Mouse (Mus musculus): ENCODE measurements at regions not wholly inside any gene's neighbourhood (a gene's known extent, or its start where the extent isn't known, plus 50 kb on each side); places are given as distances from the start of the nearest gene placed in this dataset.

DNA sequence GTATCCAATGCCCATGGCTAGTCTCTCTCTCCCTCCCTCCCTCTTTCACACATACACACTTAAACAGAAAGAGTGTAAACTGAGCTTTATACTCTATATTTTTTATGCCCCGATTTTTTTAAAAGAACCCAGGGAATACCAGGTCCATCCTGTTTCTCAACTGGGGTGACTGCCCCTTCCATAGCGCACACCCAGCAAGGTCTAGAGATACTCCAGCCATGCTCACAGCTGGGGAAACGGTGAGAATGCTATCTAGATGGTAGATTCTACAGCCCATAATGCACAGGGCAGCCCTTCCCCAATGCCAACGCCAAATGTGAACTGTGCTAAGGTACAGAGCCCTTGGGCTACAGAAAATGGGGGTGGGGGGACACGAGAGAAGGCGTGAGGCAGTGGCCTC is 51.2 kb upstream of the Tln2 start:
- H3K9ac ChIP-seq (replicated peaks; ENCODE audit: low read depth, low read length), result no peak overlapping the region
- H3K4me3 ChIP-seq (ENCODE audit: low read depth, low read length), result no peak overlapping the region
- H3K4me2 ChIP-seq (ENCODE audit: low read depth, low read length), result no peak overlapping the region
- ATAC-seq (ENCODE audit: low read depth), result no peak
- H3K36me3 ChIP-seq (ENCODE audit: control insufficient read depth, insufficient read depth, low read length), result no peaks in the 10 kb centered on the region
- 93% methylated on average over 6 of the region's 6 CpGs for WGBS
- H3K9me3 ChIP-seq (ENCODE audit: control insufficient read depth, low read length), result no peaks in the 10 kb centered on the region
- no peaks in the 10 kb centered on the region for H3K4me1 ChIP-seq (ENCODE audit: control insufficient read depth, insufficient read depth, low read length)
- no peak overlapping the region for H3K27ac ChIP-seq (ENCODE audit: low read depth, low read length)
- no peaks in the 10 kb centered on the region for H3K27me3 ChIP-seq (ENCODE audit: control insufficient read depth, insufficient read depth, low read length)

DNA sequence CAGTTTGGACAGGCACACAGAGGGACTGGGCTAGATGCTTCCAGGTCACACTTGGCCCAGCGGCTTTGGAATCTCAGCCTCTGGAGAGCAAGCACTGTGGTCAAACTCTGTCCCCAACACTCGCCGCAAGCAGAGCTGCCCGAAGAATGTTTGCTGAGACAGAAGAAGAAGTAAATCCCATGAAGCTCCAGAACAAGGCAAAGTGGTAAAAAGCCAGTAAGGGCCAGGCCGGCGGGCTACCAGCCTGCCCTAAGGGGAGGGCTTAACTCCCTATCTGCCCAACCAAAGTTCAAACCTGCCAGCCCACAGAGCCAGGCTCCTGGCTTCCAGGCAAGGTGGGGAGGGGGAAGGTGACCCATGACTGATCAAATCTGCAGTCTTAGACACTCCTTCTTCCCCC is 52.2 kb upstream of the Tln2 start:
- WGBS, result 91% methylated on average over 6 of the region's 6 CpGs

DNA sequence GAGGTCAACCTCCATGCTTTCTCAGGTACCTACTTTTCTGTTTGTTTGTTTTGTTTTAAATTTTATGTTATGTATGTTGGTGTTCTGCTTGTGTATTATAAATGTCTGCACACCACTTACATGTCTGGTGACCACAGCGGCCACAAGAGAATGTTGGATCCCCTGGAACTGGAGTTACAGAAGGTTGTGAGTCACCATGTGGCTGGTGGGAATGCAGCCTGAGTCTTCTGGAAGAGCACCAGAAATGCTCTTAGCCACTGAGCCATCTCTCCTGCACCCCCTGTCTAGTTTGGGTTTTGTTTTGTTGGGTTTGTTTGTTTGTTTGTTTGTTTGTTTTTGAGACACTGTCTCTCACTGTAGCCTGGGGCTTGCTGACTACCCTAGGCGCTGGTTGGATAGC is 52.6 kb upstream of the Tln2 start:
- H3K4me2 ChIP-seq (ENCODE audit: low read depth, low read length), result no peak overlapping the region
- ATAC-seq (ENCODE audit: low read depth), result no peak
- no peaks in the 10 kb centered on the region for H3K27me3 ChIP-seq (ENCODE audit: control insufficient read depth, insufficient read depth, low read length)
- no peaks in the 10 kb centered on the region for H3K9me3 ChIP-seq (ENCODE audit: control insufficient read depth, low read length)
- no peak overlapping the region for H3K4me3 ChIP-seq (ENCODE audit: low read depth, low read length)
- H3K4me1 ChIP-seq (ENCODE audit: control insufficient read depth, insufficient read depth, low read length), result no peaks in the 10 kb centered on the region
- H3K9ac ChIP-seq (replicated peaks; ENCODE audit: low read depth, low read length), result no peak overlapping the region
- 93% methylated on average over 2 of the region's 2 CpGs for WGBS
- no peak overlapping the region for H3K27ac ChIP-seq (ENCODE audit: low read depth, low read length)
- H3K36me3 ChIP-seq (ENCODE audit: control insufficient read depth, insufficient read depth, low read length), result no peaks in the 10 kb centered on the region

More for the DNA sequence above, 52.2 kb upstream of the Tln2 start:
- Histone ChIP-seq H3K4me3 (ENCODE audit: low read depth, low read length) (no peak overlapping the region), H3K4me1 (ENCODE audit: control insufficient read depth, insufficient read depth, low read length) (no peaks in the 10 kb centered on the region), H3K27me3 (ENCODE audit: control insufficient read depth, insufficient read depth, low read length) (no peaks in the 10 kb centered on the region), H3K27ac (ENCODE audit: low read depth, low read length) (no peak overlapping the region), H3K36me3 (ENCODE audit: control insufficient read depth, insufficient read depth, low read length) (no peaks in the 10 kb centered on the region), H3K4me2 (ENCODE audit: low read depth, low read length) (no peak overlapping the region), H3K9me3 (ENCODE audit: control insufficient read depth, low read length) (no peaks in the 10 kb centered on the region), H3K9ac (replicated peaks; ENCODE audit: low read depth, low read length) (no peak overlapping the region)
- ATAC-seq (ENCODE audit: low read depth), result no peak

DNA sequence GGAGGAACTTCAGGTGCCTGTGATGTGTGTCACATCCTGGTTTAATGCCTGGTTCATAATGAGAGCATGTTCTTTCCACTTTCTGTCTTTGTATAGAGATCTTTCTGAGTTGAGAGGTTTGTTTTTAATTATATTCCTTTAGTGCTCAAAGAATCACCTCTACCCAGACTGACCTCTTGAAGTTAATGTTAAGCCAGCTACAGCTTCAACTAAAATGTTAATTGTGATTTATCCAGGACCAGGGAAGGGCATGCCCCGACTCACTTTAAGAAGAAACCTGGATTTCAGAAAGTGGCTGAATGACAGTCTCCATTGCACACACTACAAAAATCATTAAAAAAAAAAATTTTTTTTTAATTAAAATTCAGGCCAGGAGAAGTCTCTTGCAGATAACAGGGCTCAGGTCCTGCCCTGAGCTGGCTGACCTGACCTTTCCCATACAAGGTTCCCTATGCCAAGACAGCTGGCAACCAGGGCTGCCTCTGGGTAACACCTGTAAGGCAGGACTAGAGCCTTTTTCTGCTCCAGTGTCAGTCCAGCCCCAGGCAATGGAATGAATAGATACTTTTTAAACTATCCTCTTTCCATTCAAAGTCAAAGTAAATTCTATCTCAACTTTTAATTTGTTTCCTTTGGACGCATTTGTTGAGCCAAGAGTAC is 54.7 kb upstream of the Tln2 start:
- WGBS, result 80% methylated on average over 2 of the region's 2 CpGs
- Histone ChIP-seq H3K27me3 (ENCODE audit: control insufficient read depth, insufficient read depth, low read length) (no peaks in the 10 kb centered on the region), H3K9me3 (ENCODE audit: control insufficient read depth, low read length) (no peaks in the 10 kb centered on the region), H3K4me1 (ENCODE audit: control insufficient read depth, insufficient read depth, low read length) (no peaks in the 10 kb centered on the region), H3K36me3 (ENCODE audit: control insufficient read depth, insufficient read depth, low read length) (no peaks in the 10 kb centered on the region), H3K4me2 (ENCODE audit: low read depth, low read length) (no peak overlapping the region), H3K27ac (ENCODE audit: low read depth, low read length) (no peak overlapping the region), H3K4me3 (ENCODE audit: low read depth, low read length) (no peak overlapping the region), H3K9ac (replicated peaks; ENCODE audit: low read depth, low read length) (no peak overlapping the region)
- no peak for ATAC-seq (ENCODE audit: low read depth)

DNA sequence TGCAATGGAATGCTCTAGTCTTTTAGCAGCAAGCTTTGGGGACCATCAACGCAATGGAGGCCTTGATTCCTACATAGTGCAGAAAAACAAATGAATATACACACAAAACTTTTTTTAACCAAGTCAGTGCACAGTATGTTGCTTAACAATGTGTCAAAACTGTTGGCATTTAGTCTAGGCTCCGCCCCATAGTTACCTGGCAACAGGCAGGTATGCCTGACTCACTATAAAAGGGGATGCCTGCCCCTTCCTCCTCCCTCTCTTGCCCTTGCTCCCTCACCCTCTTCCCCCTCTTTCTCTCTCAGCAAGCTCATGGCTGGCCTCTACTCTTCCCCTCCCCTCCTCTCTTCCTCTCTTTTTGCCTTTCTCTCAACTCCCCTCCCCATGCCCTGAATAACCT is 56.7 kb upstream of the Tln2 start:
- no peaks in the 10 kb centered on the region for H3K27me3 ChIP-seq (ENCODE audit: control insufficient read depth, insufficient read depth, low read length)
- H3K9ac ChIP-seq (replicated peaks; ENCODE audit: low read depth, low read length), result no peak overlapping the region
- H3K4me2 ChIP-seq (ENCODE audit: low read depth, low read length), result no peak overlapping the region
- H3K4me3 ChIP-seq (ENCODE audit: low read depth, low read length), result no peak overlapping the region
- no peaks in the 10 kb centered on the region for H3K4me1 ChIP-seq (ENCODE audit: control insufficient read depth, insufficient read depth, low read length)
- ATAC-seq (ENCODE audit: low read depth), result no peak
- no peaks in the 10 kb centered on the region for H3K9me3 ChIP-seq (ENCODE audit: control insufficient read depth, low read length)
- 89% methylated on average over 2 of the region's 2 CpGs for WGBS
- H3K27ac ChIP-seq (ENCODE audit: low read depth, low read length), result no peak overlapping the region
- no peaks in the 10 kb centered on the region for H3K36me3 ChIP-seq (ENCODE audit: control insufficient read depth, insufficient read depth, low read length)

DNA sequence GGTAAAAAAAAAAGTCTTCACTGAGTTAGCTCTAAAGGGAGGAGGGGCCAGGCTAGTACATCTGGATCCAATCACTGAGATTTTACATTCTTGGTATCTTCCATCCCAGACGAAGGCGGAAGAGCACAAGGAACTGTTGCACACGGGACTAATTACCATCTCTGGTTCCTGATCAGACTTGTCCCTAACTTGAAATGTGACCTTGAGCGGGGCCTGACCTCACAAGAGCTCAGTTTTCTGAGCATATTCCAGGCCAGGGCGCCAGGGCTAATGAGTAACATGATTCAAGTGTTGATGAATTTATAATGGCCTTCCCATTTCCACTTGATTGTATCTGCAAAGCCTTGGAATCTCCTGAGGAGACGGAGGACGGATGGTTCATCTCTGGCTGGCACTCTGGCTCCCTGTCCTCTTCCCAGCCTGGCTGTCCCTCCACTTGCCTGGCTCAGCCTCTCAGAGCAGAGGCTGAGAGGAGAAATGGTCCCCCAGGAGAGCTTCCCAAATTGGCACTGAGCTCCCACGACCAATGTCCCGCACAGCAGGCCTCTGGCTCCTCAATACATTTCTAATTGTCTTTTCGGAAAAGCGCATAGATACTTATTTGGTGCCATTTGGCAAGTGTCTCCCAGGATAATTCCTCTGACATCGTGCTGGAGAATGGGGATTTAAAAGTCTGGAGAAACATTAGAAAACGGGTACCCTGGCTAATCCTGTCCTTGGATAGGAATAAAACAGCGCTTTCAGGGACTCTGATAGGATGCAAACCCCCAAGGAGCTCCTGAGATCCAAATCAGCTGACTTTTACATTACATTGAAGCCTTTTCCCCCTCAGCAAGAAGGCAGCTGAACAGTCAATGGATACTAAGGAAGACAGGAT is 58.1 kb upstream of the Tln2 start:
- 50% methylated on average over 14 of the region's 14 CpGs for WGBS
- Histone ChIP-seq H3K27ac (ENCODE audit: low read depth, low read length) (0 out of 2 replicates have a peak overlapping the region, but pooled peaks have one; percentile 8), H3K9ac (replicated peaks; ENCODE audit: low read depth, low read length) (no peak overlapping the region), H3K36me3 (ENCODE audit: control insufficient read depth, insufficient read depth, low read length) (no peaks in the 10 kb centered on the region), H3K9me3 (ENCODE audit: control insufficient read depth, low read length) (no peaks in the 10 kb centered on the region), H3K27me3 (ENCODE audit: control insufficient read depth, insufficient read depth, low read length) (no peaks in the 10 kb centered on the region), H3K4me1 (ENCODE audit: control insufficient read depth, insufficient read depth, low read length) (no peaks in the 10 kb centered on the region), H3K4me2 (ENCODE audit: low read depth, low read length) (no peak overlapping the region), H3K4me3 (ENCODE audit: low read depth, low read length) (no peak overlapping the region)
- ATAC-seq (ENCODE audit: low read depth), result no peak

DNA sequence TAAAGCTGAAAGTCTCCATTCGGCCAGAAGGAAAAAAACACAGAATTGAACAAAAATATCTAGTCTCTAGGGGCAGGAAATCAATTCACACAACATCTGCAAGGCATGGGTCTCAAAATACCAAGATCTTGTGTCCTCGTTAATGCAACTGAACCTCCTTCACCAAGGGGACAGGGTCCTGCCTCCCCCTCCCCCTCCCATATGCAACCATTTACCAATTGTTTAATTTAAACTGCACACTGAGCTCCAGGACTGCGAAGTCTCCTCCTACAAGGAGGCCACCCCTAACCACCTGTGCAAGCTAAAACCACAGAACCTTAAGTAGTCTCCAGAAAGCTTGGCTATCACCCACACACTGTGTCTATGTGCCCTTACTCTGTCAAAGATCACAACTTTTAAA is 61.4 kb upstream of the Tln2 start:
- no peaks in the 10 kb centered on the region for H3K36me3 ChIP-seq (ENCODE audit: control insufficient read depth, insufficient read depth, low read length)
- H3K27me3 ChIP-seq (ENCODE audit: control insufficient read depth, insufficient read depth, low read length), result no peaks in the 10 kb centered on the region
- no peaks in the 10 kb centered on the region for H3K9me3 ChIP-seq (ENCODE audit: control insufficient read depth, low read length)
- no peaks in the 10 kb centered on the region for H3K4me1 ChIP-seq (ENCODE audit: control insufficient read depth, insufficient read depth, low read length)
- 62% methylated on average over 3 of the region's 3 CpGs for WGBS
- no peak overlapping the region for H3K9ac ChIP-seq (replicated peaks; ENCODE audit: low read depth, low read length)
- no peak overlapping the region for H3K4me3 ChIP-seq (ENCODE audit: low read depth, low read length)
- H3K4me2 ChIP-seq (ENCODE audit: low read depth, low read length), result no peak overlapping the region
- H3K27ac ChIP-seq (ENCODE audit: low read depth, low read length), result no peak overlapping the region
- no peak for ATAC-seq (ENCODE audit: low read depth)

DNA sequence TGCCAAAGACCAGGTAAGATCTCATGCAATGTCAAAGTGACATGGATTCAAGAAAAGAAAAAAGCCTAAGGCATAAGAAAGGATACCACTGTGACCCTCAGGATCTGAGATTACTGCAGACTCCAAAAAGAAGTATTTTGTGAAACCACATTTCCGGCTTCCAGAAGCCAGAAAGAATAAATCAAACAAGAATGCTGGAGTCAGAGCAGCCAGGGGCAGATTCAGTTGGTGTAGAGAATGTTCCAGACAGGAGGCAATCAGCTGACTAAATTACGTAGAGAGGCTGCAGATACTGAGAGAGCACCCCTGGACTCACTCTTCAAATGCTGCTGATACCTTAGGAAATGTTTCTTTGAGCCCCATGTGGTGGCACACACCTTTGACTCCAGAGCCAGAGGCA is 67.7 kb upstream of the Tln2 start:
- no peak overlapping the region for H3K9ac ChIP-seq (replicated peaks; ENCODE audit: low read depth, low read length)
- H3K4me1 ChIP-seq (ENCODE audit: control insufficient read depth, insufficient read depth, low read length), result peaks cover 8% of the 10 kb centered on the region; the same call in 1 of the 2 replicates
- WGBS, result 81% methylated on average over 2 of the region's 2 CpGs
- no peaks in the 10 kb centered on the region; the same call in 1 of the 2 replicates for H3K27me3 ChIP-seq (ENCODE audit: control insufficient read depth, insufficient read depth, low read length)
- H3K4me3 ChIP-seq (ENCODE audit: low read depth, low read length), result no peak overlapping the region
- no peaks in the 10 kb centered on the region for H3K36me3 ChIP-seq (ENCODE audit: control insufficient read depth, insufficient read depth, low read length)
- ATAC-seq (ENCODE audit: low read depth), result no peak
- H3K9me3 ChIP-seq (ENCODE audit: control insufficient read depth, low read length), result no peaks in the 10 kb centered on the region
- no peak overlapping the region for H3K27ac ChIP-seq (ENCODE audit: low read depth, low read length)
- H3K4me2 ChIP-seq (ENCODE audit: low read depth, low read length), result no peak overlapping the region

DNA sequence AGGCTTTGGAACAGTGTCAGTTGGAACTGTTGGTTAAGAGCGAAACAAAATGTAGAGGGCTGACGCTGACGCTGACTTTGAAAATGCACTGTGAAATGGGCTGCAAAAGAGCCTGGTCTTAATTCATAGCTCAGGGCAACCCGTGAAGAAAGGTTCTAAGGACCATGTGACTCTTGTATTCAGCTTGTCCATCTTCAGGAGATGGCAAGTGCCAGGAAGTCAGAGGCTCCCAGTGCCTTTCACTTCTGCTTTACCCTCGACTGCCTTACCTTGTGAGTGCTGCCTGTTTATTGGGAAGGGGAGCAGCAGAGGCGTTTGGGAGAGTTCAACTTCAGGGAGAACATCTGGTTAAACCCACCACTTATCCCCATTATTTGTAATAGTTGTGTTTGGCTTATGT is 70.1 kb upstream of the Tln2 start:
- Histone ChIP-seq H3K4me1 (ENCODE audit: control insufficient read depth, insufficient read depth, low read length) (peaks cover 8% of the 10 kb centered on the region; the same call in 1 of the 2 replicates), H3K9me3 (ENCODE audit: control insufficient read depth, low read length) (no peaks in the 10 kb centered on the region), H3K27me3 (ENCODE audit: control insufficient read depth, insufficient read depth, low read length) (peaks cover 4% of the 10 kb centered on the region; the same call in 1 of the 2 replicates), H3K4me3 (ENCODE audit: low read depth, low read length) (no peak overlapping the region), H3K4me2 (ENCODE audit: low read depth, low read length) (no peak overlapping the region), H3K9ac (replicated peaks; ENCODE audit: low read depth, low read length) (no peak overlapping the region), H3K36me3 (ENCODE audit: control insufficient read depth, insufficient read depth, low read length) (no peaks in the 10 kb centered on the region), H3K27ac (ENCODE audit: low read depth, low read length) (no peak overlapping the region)
- 33% methylated on average over 6 of the region's 6 CpGs for WGBS
- no peak for ATAC-seq (ENCODE audit: low read depth)
